Mouse (Mus musculus): Measurements from ENCODE around the gene Asgr1.

- TF ChIP-seq POLR2A (IDR thresholded peaks at IDR 0.05; ENCODE audit: borderline replicate concordance, extremely low read depth, low read depth, low read length) (no peak), CTCF (IDR thresholded peaks at IDR 0.05; ENCODE audit: insufficient read depth, low read length) (peak; percentile 91)
Measured at GRCm38 (mm10) chr11:70055618-70056214, 1.8 kb downstream of the Asgr1 start.
